In genomic region chr15:19857656-19858006, GRCm38 (mm10) we compare ENCODE assay signal across 18 mouse cellular contexts.
DNase-seq lines count a peak whose midpoint lies in the region; ATAC-seq and TF ChIP-seq lines count a peak whose summit lies in the region.
"Had no signal": no experiment of that assay in that cellular context is flagged by ENCODE, and none has a peak within 500 bp of the region (broad histone marks: within the 10 kb centered on the region; RNA-seq: fewer than 3 reads in every experiment).

No protein-coding gene starts in this region.

- H3K4me1 ChIP-seq in kidney, embryonic 16.5 days (ENCODE audit: insufficient read depth, low read length): no peaks in the 10 kb centered on the region
- no peaks in the 10 kb centered on the region for H3K4me1 ChIP-seq in midbrain, embryonic 11.5 days (ENCODE audit: control insufficient read depth, insufficient read depth, low read length)
- H3K4me1 ChIP-seq: forebrain, embryonic 13.5 days; limb, embryonic 15.5 days; neural tube, embryonic 12.5 days had no signal

- no peaks in the 10 kb centered on the region for H3K27me3 ChIP-seq in kidney, embryonic 16.5 days (ENCODE audit: insufficient read depth, low read length)
- no peaks in the 10 kb centered on the region for H3K27me3 ChIP-seq in midbrain, embryonic 11.5 days (ENCODE audit: control insufficient read depth, insufficient read depth, low read length)
- H3K27me3 ChIP-seq: forebrain, embryonic 13.5 days; limb, embryonic 15.5 days; neural tube, embryonic 12.5 days had no signal

- TF ChIP-seq CTCF in left cerebral cortex, adult 2 months (IDR thresholded peaks at IDR 0.05): no peak

- H3K4me3 ChIP-seq in kidney, embryonic 16.5 days (ENCODE audit: low read length): no peak overlapping the region
- H3K4me3 ChIP-seq in left cerebral cortex, adult 2 months: no peak overlapping the region
- no peak overlapping the region for H3K4me3 ChIP-seq in midbrain, embryonic 11.5 days (ENCODE audit: low read depth, low read length)
- H3K4me3 ChIP-seq: forebrain, embryonic 13.5 days; limb, embryonic 15.5 days; neural tube, embryonic 12.5 days had no signal

- ATAC-seq in kidney, embryonic 16.5 days (ENCODE audit: low FRiP score, low TSS enrichment): no peak
- peak; percentile 98 for ATAC-seq in megakaryocyte, adult 5-6 weeks (ENCODE audit: poor library complexity, severe bottlenecking)
- no peak for ATAC-seq in midbrain, embryonic 11.5 days (ENCODE audit: low FRiP score)
- ATAC-seq: forebrain, embryonic 13.5 days; hindbrain, embryonic 16.5 days; midbrain, embryonic 16.5 days had no signal

- intact Hi-C loops in left cerebral cortex, adult 2 months (cut with DNase I): no loop called here

- no peaks in the 10 kb centered on the region for H3K9me3 ChIP-seq in kidney, embryonic 16.5 days (ENCODE audit: low read length)
- no peaks in the 10 kb centered on the region for H3K9me3 ChIP-seq in midbrain, embryonic 11.5 days (ENCODE audit: control insufficient read depth, low read length)
- H3K9me3 ChIP-seq: forebrain, embryonic 13.5 days; limb, embryonic 15.5 days; neural tube, embryonic 12.5 days had no signal

- no peaks in the 10 kb centered on the region for H3K36me3 ChIP-seq in kidney, embryonic 16.5 days (ENCODE audit: insufficient read depth, low read length)
- no peaks in the 10 kb centered on the region for H3K36me3 ChIP-seq in midbrain, embryonic 11.5 days (ENCODE audit: control insufficient read depth, insufficient read depth, low read length)
- H3K36me3 ChIP-seq: limb, embryonic 15.5 days; neural tube, embryonic 12.5 days had no signal

- WGBS in kidney, embryonic 16.5 days: 67% methylated on average over 2 of the region's 2 CpGs
- WGBS in midbrain, embryonic 11.5 days: 56% methylated on average over 2 of the region's 2 CpGs

- no peak overlapping the region for H3K4me2 ChIP-seq in kidney, embryonic 16.5 days (replicated peaks; ENCODE audit: low read depth, low read length)
- H3K4me2 ChIP-seq in midbrain, embryonic 11.5 days: no peak overlapping the region
- H3K4me2 ChIP-seq: forebrain, embryonic 13.5 days; heart, embryonic 11.5 days; limb, embryonic 15.5 days; neural tube, embryonic 12.5 days had no signal

- DNase-seq in kidney, adult 9 months: peak; percentile 0
- DNase-seq in 3T3-L1 (ENCODE audit: low read depth, low spot score): peak; percentile 2
- DNase-seq in c-Kit-positive CD71-negative TER-119-negative erythroid progenitor cells, embryonic 14.5 days (ENCODE audit: low read depth): peak; percentile 18
- DNase-seq in left cerebral cortex, adult 2 months (ENCODE audit: extremely low spot score in 1 of 2, low spot score in 2 of 2): no peak
- DNase-seq in layer of hippocampus, postnatal 36 days: no peak
- DNase-seq in midbrain, embryonic 11.5 days (ENCODE audit: low spot score, missing footprints): no peak
- DNase-seq: adrenal gland, postnatal 14 days; cerebellum, postnatal 14 days; kidney, postnatal 4 days; right cerebral cortex, postnatal 4 days had no signal

- no peak overlapping the region for H3K27ac ChIP-seq in kidney, embryonic 16.5 days (ENCODE audit: low read length)
- H3K27ac ChIP-seq in left cerebral cortex, adult 2 months: no peak overlapping the region
- no peak overlapping the region for H3K27ac ChIP-seq in midbrain, embryonic 11.5 days (ENCODE audit: low read depth, low read length)
- H3K27ac ChIP-seq: forebrain, embryonic 13.5 days; limb, embryonic 15.5 days; neural tube, embryonic 12.5 days had no signal

- no peak overlapping the region for H3K9ac ChIP-seq in kidney, embryonic 16.5 days (replicated peaks; ENCODE audit: low read length)
- no peak overlapping the region for H3K9ac ChIP-seq in midbrain, embryonic 11.5 days (ENCODE audit: low read length)
- H3K9ac ChIP-seq: forebrain, embryonic 13.5 days; limb, embryonic 15.5 days; neural tube, embryonic 12.5 days had no signal

Comparison
In these comparisons a context has a peak if more than half of its experiments do, and no peak if none do; other contexts are left out.
1. DNase-seq: peak in kidney, adult 9 months (single experiment), 3T3-L1 (single experiment) and c-Kit-positive CD71-negative TER-119-negative erythroid progenitor cells, embryonic 14.5 days (single experiment); none in left cerebral cortex, adult 2 months (0 of 2), layer of hippocampus, postnatal 36 days (0 of 2) and midbrain, embryonic 11.5 days (single experiment).